Mouse (Mus musculus) MEL-GATA-1-ER (cell line): ENCODE measurements around the gene 2610301B20Rik.
"Not testable (repeated sequence)": the region's sequence is repeated elsewhere in the genome, so short reads cannot be mapped to it uniquely, and the experiment has no call there.

Source experiments
- DNase-seq: peaks from one replicate; pipeline ENCODE4 v3.0.0-alpha.2; 2012; ENCODE audit warnings: low read depth; ENCODE audit errors: extremely low read depth

Gene 2610301B20Rik

GRCm38 (mm10) chr4:10905234-10905801, 31.0 kb downstream of the 2610301B20Rik start:
- no peak for DNase-seq

DNA sequence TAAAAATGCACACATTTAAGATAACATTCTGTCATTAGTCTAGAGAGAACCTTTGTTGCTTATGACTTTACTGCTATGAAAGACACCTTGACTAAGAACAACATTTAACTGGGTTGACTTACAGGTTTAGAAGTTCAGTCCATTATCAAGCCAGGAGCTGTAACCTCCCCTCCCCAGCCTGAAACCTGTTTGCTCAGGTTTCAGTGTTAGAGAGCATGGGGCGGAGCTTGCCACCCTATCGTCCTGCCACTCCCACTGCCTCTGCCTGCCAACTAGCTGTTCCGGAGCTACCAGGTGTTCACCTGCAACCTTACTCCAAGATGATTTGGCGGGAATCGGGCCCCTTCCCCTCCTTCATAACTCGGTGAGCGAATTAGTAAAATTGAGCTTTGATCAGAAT, 37.1 kb downstream of the 2610301B20Rik start:
- DNase-seq = not testable (repeated sequence)

- no peak for DNase-seq
These were observed 37.7 kb downstream of the 2610301B20Rik start for GRCm38 (mm10) chr4:10911909-10912478.

DNA sequence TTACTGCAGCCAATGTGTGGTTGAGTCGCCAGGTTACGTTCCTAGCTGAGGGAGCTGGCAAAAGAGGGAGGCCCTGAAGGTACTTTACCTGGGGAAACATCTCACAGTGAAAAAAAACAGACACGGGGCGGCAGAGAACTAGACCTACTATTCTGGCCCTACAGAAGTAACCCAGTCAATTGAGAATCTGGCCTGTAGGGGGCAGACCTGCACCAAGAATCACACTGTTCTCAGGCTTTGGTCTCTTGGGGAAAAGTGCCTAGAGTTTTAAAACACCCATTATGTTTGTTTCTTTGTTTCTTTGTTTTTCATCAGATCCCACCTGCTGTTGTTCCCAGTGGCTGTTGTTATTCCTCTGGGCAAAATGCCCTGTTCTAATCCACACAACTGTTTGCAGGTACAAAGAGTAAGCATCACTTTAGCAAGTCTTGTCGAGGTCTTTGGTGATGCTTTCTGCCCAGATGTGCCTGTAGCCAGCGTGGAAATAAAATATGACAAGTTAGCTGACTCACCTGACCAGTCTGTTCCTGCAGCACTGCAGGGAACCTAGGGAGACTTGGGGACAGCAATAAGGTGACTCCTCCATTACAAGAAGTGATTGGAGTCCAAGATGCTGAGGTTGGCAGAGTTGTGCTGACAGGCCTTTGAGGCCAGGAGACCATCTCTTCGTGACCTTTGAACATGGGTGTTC, 38.5 kb downstream of the 2610301B20Rik start:
- DNase-seq = peak; percentile 56

- DNase-seq = no peak
These were observed 39.1 kb downstream of the 2610301B20Rik start for GRCm38 (mm10) chr4:10913409-10913808.

- DNase-seq = peak; percentile 62
These were observed 40.5 kb downstream of the 2610301B20Rik start for GRCm38 (mm10) chr4:10914766-10915165.

DNA sequence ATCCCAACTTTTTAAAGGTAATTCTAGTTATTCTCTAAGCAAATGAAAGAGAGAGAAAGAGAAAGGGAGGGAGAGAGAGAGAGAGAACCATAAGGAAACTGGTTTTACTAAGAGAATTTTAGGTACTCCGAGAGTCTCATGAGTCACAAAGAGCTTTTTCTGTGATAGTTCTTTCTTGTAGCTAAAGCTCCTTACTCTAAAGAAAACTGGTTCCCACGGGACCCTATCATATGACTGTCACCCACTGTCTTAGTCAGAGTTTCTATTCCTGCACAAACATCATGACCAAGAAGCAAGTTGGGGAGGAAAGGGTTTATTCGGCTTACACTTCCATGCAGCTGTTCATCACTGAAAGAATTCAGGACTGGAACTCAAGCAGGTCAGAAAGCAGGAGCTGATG, 41.0 kb downstream of the 2610301B20Rik start:
- no peak for DNase-seq

- DNase-seq = no peak
These were observed 44.1 kb downstream of the 2610301B20Rik start for GRCm38 (mm10) chr4:10918402-10918801.

DNA sequence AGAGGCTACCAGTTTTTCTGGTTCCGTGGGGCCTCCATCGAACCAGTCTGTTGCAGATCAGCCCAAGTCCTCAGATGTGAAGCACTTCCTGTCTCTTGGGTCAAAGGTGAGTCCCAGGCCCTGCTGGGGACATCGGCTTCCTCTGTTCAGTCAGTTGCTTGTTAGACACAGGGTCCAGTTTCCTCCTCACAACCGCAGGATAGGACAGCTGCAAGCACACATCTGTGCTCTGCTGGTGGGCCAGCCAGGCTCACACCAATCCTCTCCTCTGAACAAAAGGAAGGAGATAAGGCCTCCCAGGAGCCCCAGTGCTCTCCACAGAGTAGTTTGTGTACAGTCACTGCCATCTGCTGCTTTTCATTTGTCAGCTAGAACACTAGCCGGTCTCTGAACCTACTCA, 44.8 kb downstream of the 2610301B20Rik start:
- no peak for DNase-seq

GRCm38 (mm10) chr4:10919530-10919929, 45.2 kb downstream of the 2610301B20Rik start:
- DNase-seq = no peak

DNA sequence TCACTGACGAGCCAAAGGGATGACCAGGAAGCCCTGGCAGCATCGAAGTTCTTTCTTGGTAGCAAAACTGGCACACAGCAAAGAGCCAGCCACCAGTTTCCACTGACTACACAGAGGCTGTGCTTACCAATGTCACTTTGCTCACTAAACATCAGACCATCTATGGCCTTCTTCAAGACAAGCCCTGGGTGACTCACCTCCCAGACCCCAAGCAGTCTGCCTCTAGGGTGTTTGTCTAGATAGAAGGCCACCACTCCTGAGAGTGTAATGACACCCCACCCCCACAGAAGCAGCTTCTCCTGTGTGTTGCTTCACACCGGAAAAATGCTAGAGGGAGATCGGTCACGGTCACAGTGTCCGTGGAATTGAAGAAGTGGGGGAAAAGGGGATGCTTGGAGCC, 45.7 kb downstream of the 2610301B20Rik start:
- no peak for DNase-seq

DNA sequence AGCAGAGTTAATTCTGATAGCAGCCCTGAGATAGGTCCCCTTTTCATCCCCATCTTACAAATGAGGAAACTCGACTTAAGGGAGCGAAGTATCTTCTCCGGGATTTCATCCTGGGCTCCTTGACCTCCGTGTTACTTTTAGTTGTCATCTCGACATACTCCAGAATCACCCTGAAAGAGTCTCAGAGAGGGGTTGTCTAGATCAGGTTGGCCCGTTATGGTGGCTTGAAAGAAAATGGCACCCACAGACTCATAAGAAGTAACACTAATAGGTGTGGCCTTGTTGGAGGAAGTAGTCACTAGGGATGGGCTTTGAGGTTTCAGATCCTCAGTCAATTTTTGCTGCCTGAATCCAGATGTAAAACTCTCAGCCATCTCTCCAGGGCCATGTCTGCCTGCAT, 46.3 kb downstream of the 2610301B20Rik start:
- no peak for DNase-seq

DNA sequence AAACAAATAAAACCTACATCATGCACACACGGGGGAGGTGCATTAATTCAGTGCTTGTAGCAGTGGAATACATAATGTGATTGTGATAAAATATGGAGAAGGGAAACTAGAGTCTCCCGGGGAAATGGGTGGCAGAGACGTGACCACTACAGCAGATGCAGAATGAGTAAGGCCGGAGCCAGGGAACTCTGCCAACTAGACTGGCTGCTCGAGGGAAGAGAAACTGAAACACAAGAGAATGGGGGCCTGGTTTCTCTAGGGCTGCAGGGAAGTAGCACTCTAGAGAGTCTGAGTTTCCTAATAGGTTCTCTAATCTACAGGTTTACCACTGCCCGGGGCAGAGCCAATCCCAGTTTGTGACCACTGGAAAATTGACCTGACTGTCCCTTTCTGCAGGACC, 48.9 kb downstream of the 2610301B20Rik start:
- no peak for DNase-seq

- no peak for DNase-seq
These were observed 49.8 kb downstream of the 2610301B20Rik start for GRCm38 (mm10) chr4:10924140-10924539.

GRCm38 (mm10) chr4:10924541-10924940, 50.2 kb downstream of the 2610301B20Rik start:
- no peak for DNase-seq

- no peak for DNase-seq
These were observed 52.1 kb downstream of the 2610301B20Rik start for GRCm38 (mm10) chr4:10926416-10926815.

- DNase-seq = no peak
These were observed 53.9 kb downstream of the 2610301B20Rik start for GRCm38 (mm10) chr4:10928158-10928557.

- no peak for DNase-seq
These were observed 55.4 kb downstream of the 2610301B20Rik start for GRCm38 (mm10) chr4:10929726-10930125.

DNA sequence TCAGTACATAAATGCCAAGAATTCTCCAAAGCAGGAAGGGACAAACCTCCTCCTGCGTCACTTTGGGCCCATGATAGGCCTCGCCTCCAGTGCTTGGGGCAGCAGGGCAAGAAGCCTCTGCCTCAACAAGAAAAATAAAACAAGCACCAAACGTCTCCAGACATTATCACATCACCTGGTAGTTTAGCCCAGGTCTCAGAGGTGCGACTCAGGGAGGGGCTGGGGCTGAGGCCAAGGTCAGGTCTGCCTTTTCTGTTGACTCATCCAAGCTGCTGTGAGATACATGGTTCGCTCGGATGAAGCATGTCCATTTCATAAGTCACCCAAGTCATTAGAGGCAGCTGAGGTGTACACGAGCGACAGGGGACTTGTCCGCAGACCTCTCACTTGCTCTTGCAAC, 56.7 kb downstream of the 2610301B20Rik start:
- no peak for DNase-seq

- DNase-seq = no peak
These were observed 57.9 kb downstream of the 2610301B20Rik start for GRCm38 (mm10) chr4:10932091-10932745.

DNA sequence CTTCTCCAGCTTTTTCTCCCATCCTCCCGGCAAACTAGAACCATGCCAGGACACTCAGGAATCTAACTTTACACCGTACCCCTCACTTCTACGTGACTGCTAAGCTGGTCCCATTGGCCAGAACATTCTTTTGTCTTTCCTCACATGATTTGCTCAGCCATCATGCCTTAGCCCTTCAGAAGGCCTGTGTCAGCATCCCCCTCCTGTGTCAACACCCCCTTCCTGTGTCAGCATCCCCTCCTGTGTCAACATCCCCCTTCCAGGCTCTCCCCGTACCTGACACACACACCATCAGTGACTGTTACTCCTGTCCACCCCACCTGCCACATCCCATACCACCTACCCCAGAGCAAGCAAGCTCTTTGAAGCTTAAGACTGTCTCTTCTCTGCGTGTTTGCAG, 58.5 kb downstream of the 2610301B20Rik start:
- DNase-seq = no peak

DNA sequence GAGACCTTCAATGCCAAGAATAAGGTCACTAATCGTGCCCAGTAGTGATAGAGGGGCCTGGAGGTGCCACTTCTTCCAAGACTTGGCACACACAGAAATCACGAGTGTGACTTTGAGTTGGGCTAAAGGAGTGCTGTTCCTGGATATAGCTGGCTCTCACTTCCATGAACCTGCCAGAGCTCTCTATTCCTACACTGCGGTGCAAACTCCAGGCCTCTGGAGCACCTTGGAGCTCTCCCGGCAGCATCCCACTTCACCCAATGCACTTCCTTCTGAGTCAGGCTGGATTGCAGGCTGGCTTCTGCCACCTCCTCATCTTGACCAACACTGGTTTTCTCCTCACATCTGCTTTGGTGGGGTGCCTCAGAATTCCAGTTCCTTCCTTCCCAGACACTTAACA, 62.5 kb downstream of the 2610301B20Rik start:
- no peak for DNase-seq
